Comparison of ENCODE assay signal across 14 mouse cellular contexts in genomic region chr4:54282934-54283333, GRCm38 (mm10).
DNase-seq lines count a peak whose midpoint lies in the region; ATAC-seq and TF ChIP-seq lines count a peak whose summit lies in the region.
"Had no signal": no experiment of that assay in that cellular context is flagged by ENCODE, and none has a peak within 500 bp of the region (broad histone marks: within the 10 kb centered on the region; RNA-seq: fewer than 3 reads in every experiment).

No protein-coding gene starts in this region.

- no peaks in the 10 kb centered on the region for H3K4me1 ChIP-seq in heart, adult 2 months (ENCODE audit: control insufficient read depth, insufficient read depth, low read length)
- H3K4me1 ChIP-seq in midbrain, embryonic 16.5 days (ENCODE audit: control insufficient read depth, insufficient read depth, low read length), result no peaks in the 10 kb centered on the region
- no peaks in the 10 kb centered on the region for H3K4me1 ChIP-seq in intestine, embryonic 15.5 days (replicated peaks)
- H3K4me1 ChIP-seq: embryonic facial prominence, embryonic 12.5 days; heart, embryonic 13.5 days; hindbrain, embryonic 15.5 days; limb, embryonic 13.5 days had no signal

- no peaks in the 10 kb centered on the region for H3K36me3 ChIP-seq in heart, adult 2 months (ENCODE audit: control insufficient read depth, insufficient read depth, low read length)
- no peaks in the 10 kb centered on the region for H3K36me3 ChIP-seq in myocyte (ENCODE audit: control insufficient read depth, insufficient read depth)
- H3K36me3 ChIP-seq in midbrain, embryonic 16.5 days (ENCODE audit: control insufficient read depth, insufficient read depth, low read length), result no peaks in the 10 kb centered on the region
- no peaks in the 10 kb centered on the region for H3K36me3 ChIP-seq in intestine, embryonic 15.5 days
- H3K36me3 ChIP-seq: embryonic facial prominence, embryonic 12.5 days; heart, embryonic 13.5 days; hindbrain, embryonic 15.5 days; limb, embryonic 13.5 days had no signal

- no peaks in the 10 kb centered on the region for H3K27me3 ChIP-seq in heart, adult 2 months (ENCODE audit: control insufficient read depth, insufficient read depth, low read length)
- no peaks in the 10 kb centered on the region for H3K27me3 ChIP-seq in myocyte (ENCODE audit: control insufficient read depth, insufficient read depth, insufficient read length)
- no peaks in the 10 kb centered on the region for H3K27me3 ChIP-seq in midbrain, embryonic 16.5 days (ENCODE audit: control insufficient read depth, insufficient read depth, low read depth, low read length)
- no peaks in the 10 kb centered on the region for H3K27me3 ChIP-seq in intestine, embryonic 15.5 days (replicated peaks)
- H3K27me3 ChIP-seq: embryonic facial prominence, embryonic 12.5 days; heart, embryonic 13.5 days; hindbrain, embryonic 15.5 days; limb, embryonic 13.5 days had no signal

- TF ChIP-seq POLR2A in heart, adult 2 months (IDR thresholded peaks at IDR 0.05; ENCODE audit: insufficient read depth, low read depth, low read length), result no peak
- TF ChIP-seq POLR2A in myocyte (IDR thresholded peaks at IDR 0.05; ENCODE audit: insufficient read length, low read depth), result no peak

- H3K9ac ChIP-seq in heart, adult 2 months (ENCODE audit: low read depth, low read length), result no peak overlapping the region
- H3K9ac ChIP-seq in midbrain, embryonic 16.5 days (ENCODE audit: low read depth, low read length), result no peak overlapping the region
- no peak overlapping the region for H3K9ac ChIP-seq in intestine, embryonic 15.5 days
- H3K9ac ChIP-seq: embryonic facial prominence, embryonic 12.5 days; heart, embryonic 13.5 days; hindbrain, embryonic 15.5 days; limb, embryonic 13.5 days had no signal

- no peaks in the 10 kb centered on the region for H3K79me2 ChIP-seq in heart, adult 2 months (replicated peaks; ENCODE audit: control insufficient read depth, insufficient read depth, low read length)
- H3K79me2 ChIP-seq in myocyte (ENCODE audit: control insufficient read depth, insufficient read depth), result no peaks in the 10 kb centered on the region

- no peak for TF ChIP-seq EP300 in heart, adult 2 months (IDR thresholded peaks at IDR 0.05; ENCODE audit: insufficient read depth, low read depth, low read length)

- DNase-seq in heart, adult 2 months, result peak; percentile 14 to 19
- DNase-seq in heart, adult 8-10 months (ENCODE audit: low spot score), result no peak
- peak; percentile 4 to 6 for DNase-seq in cerebellum, adult 18-20 months
- peak; percentile 6 to 10 for DNase-seq in frontal cortex, postnatal 36 days (ENCODE audit: low spot score in 2 of 2)
- no peak for DNase-seq in kidney, adult 9 months
- DNase-seq: lung, adult 18-20 months had no signal

- no peak overlapping the region for H3ac ChIP-seq in myocyte (ENCODE audit: control insufficient read depth, insufficient read length)

- H3K27ac ChIP-seq in heart, adult 2 months, result peak overlapping the region; percentile 65
- no peak overlapping the region for H3K27ac ChIP-seq in midbrain, embryonic 16.5 days (ENCODE audit: low read length)
- no peak overlapping the region for H3K27ac ChIP-seq in intestine, embryonic 15.5 days
- H3K27ac ChIP-seq: embryonic facial prominence, embryonic 12.5 days; heart, embryonic 13.5 days; hindbrain, embryonic 15.5 days; kidney, postnatal 0 days; limb, embryonic 13.5 days had no signal

- no peak overlapping the region for H3K4me3 ChIP-seq in heart, adult 2 months
- no peak overlapping the region for H3K4me3 ChIP-seq in myocyte
- no peak overlapping the region for H3K4me3 ChIP-seq in midbrain, embryonic 16.5 days (ENCODE audit: low read depth, low read length)
- H3K4me3 ChIP-seq in intestine, embryonic 15.5 days (replicated peaks), result no peak overlapping the region
- H3K4me3 ChIP-seq: embryonic facial prominence, embryonic 12.5 days; heart, embryonic 13.5 days; hindbrain, embryonic 15.5 days; limb, embryonic 13.5 days had no signal

- intact Hi-C loops in heart, adult 2 months (cut with DNase I), result no loop called here

- WGBS in heart, adult 2 months, result 78% methylated on average over 13 of the region's 13 CpGs
- WGBS in midbrain, embryonic 16.5 days, result 96% methylated on average over 13 of the region's 13 CpGs
- 97% methylated on average over 13 of the region's 13 CpGs for WGBS in intestine, embryonic 15.5 days

- peak overlapping the region; percentile 22 for H3K4me2 ChIP-seq in myocyte (ENCODE audit: low read depth)
- H3K4me2 ChIP-seq in midbrain, embryonic 16.5 days (ENCODE audit: low read length), result no peak overlapping the region
- no peak overlapping the region for H3K4me2 ChIP-seq in intestine, embryonic 15.5 days (replicated peaks)
- H3K4me2 ChIP-seq: embryonic facial prominence, embryonic 12.5 days; heart, embryonic 13.5 days; hindbrain, embryonic 15.5 days; limb, embryonic 13.5 days had no signal

- H3K9me3 ChIP-seq in midbrain, embryonic 16.5 days (replicated peaks; ENCODE audit: control insufficient read depth, low read length, poor library complexity, severe bottlenecking), result no peaks in the 10 kb centered on the region
- H3K9me3 ChIP-seq in intestine, embryonic 15.5 days, result no peaks in the 10 kb centered on the region
- H3K9me3 ChIP-seq: embryonic facial prominence, embryonic 12.5 days; heart, embryonic 13.5 days; hindbrain, embryonic 15.5 days; limb, embryonic 13.5 days had no signal

- no peak for ATAC-seq in midbrain, embryonic 16.5 days
- ATAC-seq in intestine, embryonic 15.5 days, result no peak

- no peak for TF ChIP-seq CTCF in heart, adult 2 months (IDR thresholded peaks at IDR 0.05)

TF ChIP-seq in myocyte, 11 proteins besides CTCF, POLR2A, EP300 and RAD21:
- no peak for TF ChIP-seq POLR2AphosphoS2 (IDR thresholded peaks at IDR 0.05; ENCODE audit: insufficient read length, low read depth)
- TF ChIP-seq MYOG (IDR thresholded peaks at IDR 0.05; ENCODE audit: control insufficient read depth in 1 of 3, insufficient read depth in 1 of 3, insufficient read length in 2 of 3, low read depth in 2 of 3), result no peak
- TF ChIP-seq MAX (IDR thresholded peaks at IDR 0.05; ENCODE audit: low read depth), result no peak
- TF ChIP-seq TCF12 (IDR thresholded peaks at IDR 0.05; ENCODE audit: insufficient read depth, poor library complexity, severe bottlenecking), result no peak
- no peak for TF ChIP-seq REST (IDR thresholded peaks at IDR 0.05; ENCODE audit: insufficient read depth, insufficient read length)
- TF ChIP-seq TCF3 (IDR thresholded peaks at IDR 0.05; ENCODE audit: insufficient read length, low read depth), result no peak
- no peak for TF ChIP-seq MYOD1 (IDR thresholded peaks at IDR 0.05; ENCODE audit: control insufficient read depth in 1 of 3, insufficient read length in 2 of 3, low read depth in 2 of 3)
- no peak for TF ChIP-seq E2F4 (IDR thresholded peaks at IDR 0.05; ENCODE audit: insufficient read depth)
- TF ChIP-seq CEBPB (IDR thresholded peaks at IDR 0.05; ENCODE audit: insufficient read depth, poor library complexity, severe bottlenecking), result no peak
- no peak for TF ChIP-seq USF1 (IDR thresholded peaks at IDR 0.05; ENCODE audit: low read depth)
- no peak for TF ChIP-seq SRF (IDR thresholded peaks at IDR 0.05; ENCODE audit: control insufficient read depth, insufficient read length, low read depth)
TF ChIP-seq in myocyte: peak in this region for 0.

Comparison
In these comparisons a context has a peak if more than half of its experiments do, and no peak if none do; other contexts are left out.
1. DNase-seq: peak in heart, adult 2 months (2 of 2), cerebellum, adult 18-20 months (2 of 2) and frontal cortex, postnatal 36 days (2 of 2); none in heart, adult 8-10 months (single experiment) and kidney, adult 9 months (single experiment).